Mouse (Mus musculus): Measurements from ENCODE around the gene Cox16. TPM values are rescaled to one million over a fixed set of nuclear protein-coding genes. Genes with fewer than 3 reads are reported as not detected.
A peak's percentile ranks its signal among the peaks of the same experiment; 100 is the strongest.
"Not testable (repeated sequence)": the region's sequence is repeated elsewhere in the genome, so short reads cannot be mapped to it uniquely, and the experiment has no call there.

Gene Cox16
- 110 TPM in 2 replicates for polyA plus RNA-seq (2015; fragmentation: Nextera tagmentation; extraction: Ambion mirVana)

DNA sequence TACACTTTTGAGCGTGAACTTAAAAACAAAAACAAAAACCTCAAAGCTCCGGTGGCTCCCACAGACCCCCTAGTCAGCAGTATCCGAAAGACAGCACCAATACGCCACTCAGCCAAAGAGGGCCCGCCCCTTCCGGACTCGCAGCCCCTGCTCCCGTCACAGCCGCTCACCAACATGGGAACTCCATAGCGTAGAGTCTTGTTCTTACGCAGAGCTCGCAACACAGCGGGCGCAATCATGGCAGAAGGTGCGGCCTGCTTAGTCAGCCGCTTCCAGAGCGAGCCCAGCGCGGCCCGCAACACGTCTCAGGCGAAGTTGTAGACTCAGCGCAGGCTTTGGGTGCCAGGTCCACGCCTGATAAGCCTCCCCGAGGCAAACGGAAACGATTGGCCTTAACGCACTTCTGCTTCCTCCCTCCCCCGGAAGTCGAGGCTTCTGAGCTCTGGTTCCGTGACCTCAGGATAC lies at the start of gene Cox16:
TSS of gene Cox16 (minus strand) at position 401 of the 465 bp plus-strand sequence.
- peak; percentile 99 for ATAC-seq
- WGBS: under 1% methylated on average over 31 of the region's 31 CpGs
- peaks cover 10% of the 10 kb centered on the region; the same call in 1 of the 2 replicates for H3K4me1 ChIP-seq (ENCODE audit: control insufficient read depth, insufficient read depth, low read length)
- H3K4me2 ChIP-seq (ENCODE audit: low read length): peak within 1 kb of the TSS; percentile 53
- no peaks in the 10 kb centered on the region for H3K9me3 ChIP-seq (replicated peaks; ENCODE audit: control insufficient read depth, low read length, poor library complexity, severe bottlenecking)
- H3K27ac ChIP-seq (ENCODE audit: low read length): peak within 1 kb of the TSS; percentile 96
- no peaks in the 10 kb centered on the region for H3K36me3 ChIP-seq (ENCODE audit: control insufficient read depth, insufficient read depth, low read length)
- peak within 1 kb of the TSS; percentile 75 for H3K9ac ChIP-seq (ENCODE audit: low read depth, low read length)
- no peaks in the 10 kb centered on the region for H3K27me3 ChIP-seq (ENCODE audit: control insufficient read depth, insufficient read depth, low read depth, low read length)
- H3K4me3 ChIP-seq (ENCODE audit: low read depth, low read length): peak within 1 kb of the TSS; percentile 78

DNA sequence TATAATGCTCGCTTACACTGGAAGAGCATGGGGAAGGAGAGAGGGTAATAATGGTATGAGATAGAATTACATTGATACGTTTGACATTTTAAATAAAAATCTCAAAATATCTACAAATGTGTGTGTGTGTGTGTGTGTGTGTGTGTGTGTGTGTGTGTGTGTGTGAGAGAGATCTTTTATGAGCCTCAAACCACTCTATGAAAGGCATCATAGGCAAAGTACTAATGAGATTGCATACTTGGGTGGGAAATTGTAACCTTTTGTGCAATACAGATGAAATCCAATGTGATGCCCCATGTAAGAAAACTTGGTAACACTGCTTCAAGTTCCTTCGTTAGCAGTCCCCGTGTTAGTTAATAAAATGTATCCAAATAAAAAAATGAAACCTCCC lies 48.1 kb upstream of the Cox16 start:
- Histone ChIP-seq H3K4me2 (ENCODE audit: low read length) (peak overlapping the region; percentile 80), H3K4me1 (ENCODE audit: control insufficient read depth, insufficient read depth, low read length) (peaks cover 20% of the 10 kb centered on the region), H3K27me3 (ENCODE audit: control insufficient read depth, insufficient read depth, low read depth, low read length) (no peaks in the 10 kb centered on the region), H3K9me3 (replicated peaks; ENCODE audit: control insufficient read depth, low read length, poor library complexity, severe bottlenecking) (no peaks in the 10 kb centered on the region), H3K9ac (ENCODE audit: low read depth, low read length) (peak overlapping the region; percentile 76), H3K27ac (ENCODE audit: low read length) (peak overlapping the region; percentile 81), H3K4me3 (ENCODE audit: low read depth, low read length) (peak overlapping the region; percentile 70), H3K36me3 (ENCODE audit: control insufficient read depth, insufficient read depth, low read length) (no peaks in the 10 kb centered on the region)
- 37% methylated on average over 4 of the region's 4 CpGs for WGBS
- ATAC-seq: peak; percentile 61

DNA sequence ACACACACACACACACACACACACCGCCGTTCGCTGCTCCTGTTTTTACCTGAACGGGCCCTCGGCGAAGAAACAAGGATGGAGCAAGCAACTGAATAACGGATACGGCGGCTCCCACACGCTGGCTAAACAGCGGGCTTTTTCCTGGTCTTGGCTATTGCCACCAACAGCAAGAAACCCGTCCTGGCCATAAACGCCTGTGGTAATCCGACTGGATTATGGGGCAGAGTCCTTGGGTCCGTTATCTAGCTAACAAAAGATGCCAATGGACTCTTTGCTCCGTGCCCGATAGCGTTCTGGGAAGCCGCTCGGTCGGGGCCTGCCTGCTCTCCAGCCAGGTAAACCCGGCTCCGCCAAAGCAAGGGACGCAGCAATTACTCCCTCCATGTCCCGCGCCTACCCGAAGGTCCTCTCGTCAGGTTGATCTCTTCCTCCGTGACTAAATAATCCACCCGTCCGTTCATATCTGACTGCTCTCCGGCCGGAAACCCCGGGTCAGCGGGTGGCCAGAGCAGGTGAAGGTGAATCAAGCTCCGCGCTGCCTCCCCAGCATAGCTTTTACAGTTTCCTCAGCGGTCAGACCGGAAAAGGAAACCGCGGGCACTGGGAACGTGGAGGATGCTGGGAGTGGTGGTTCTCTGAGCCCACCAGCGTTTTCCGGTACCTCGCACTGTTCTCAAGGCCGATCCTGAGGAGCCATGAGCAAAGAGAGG lies 47.5 kb upstream of the Cox16 start, which contains the start of the genes Gm20498 and Synj2bp:
TSS of gene Gm20498 (minus strand) at position 590 of the 713 bp plus-strand sequence.
TSS of gene Synj2bp (minus strand) at position 596 of the 713 bp plus-strand sequence.
- Histone ChIP-seq H3K9ac (ENCODE audit: low read depth, low read length) (peak within 1 kb of the TSS; percentile 76), H3K27me3 (ENCODE audit: control insufficient read depth, insufficient read depth, low read depth, low read length) (no peaks in the 10 kb centered on the region), H3K4me2 (ENCODE audit: low read length) (peak within 1 kb of the TSS; percentile 80), H3K4me1 (ENCODE audit: control insufficient read depth, insufficient read depth, low read length) (peaks cover 20% of the 10 kb centered on the region), H3K27ac (ENCODE audit: low read length) (peak within 1 kb of the TSS; percentile 81), H3K9me3 (replicated peaks; ENCODE audit: control insufficient read depth, low read length, poor library complexity, severe bottlenecking) (no peaks in the 10 kb centered on the region), H3K4me3 (ENCODE audit: low read depth, low read length) (peak within 1 kb of the TSS; percentile 70), H3K36me3 (ENCODE audit: control insufficient read depth, insufficient read depth, low read length) (no peaks in the 10 kb centered on the region)
- peak; percentile 98 for ATAC-seq
- WGBS: under 1% methylated on average over 46 of the region's 46 CpGs

DNA sequence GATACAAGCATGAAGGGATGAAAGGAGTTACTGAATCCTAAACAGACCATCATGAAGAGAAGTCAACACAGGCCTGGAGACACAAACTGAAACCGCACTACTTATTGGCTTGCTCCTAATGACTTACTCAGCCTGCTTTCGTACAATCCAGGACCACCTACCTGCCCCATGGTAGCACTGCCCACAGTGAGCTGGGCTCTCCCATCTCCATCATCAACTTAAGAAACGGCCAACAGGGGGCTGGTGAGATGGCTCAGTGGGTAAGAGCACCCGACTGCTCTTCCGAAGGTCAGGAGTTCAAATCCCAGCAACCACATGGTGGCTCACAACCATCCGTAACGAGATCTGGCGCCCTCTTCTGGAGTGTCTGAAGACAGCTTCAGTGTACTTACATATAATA lies 45.7 kb upstream of the Cox16 start:
- H3K27ac ChIP-seq (ENCODE audit: low read length); ATAC-seq; H3K9me3 ChIP-seq (replicated peaks; ENCODE audit: control insufficient read depth, low read length, poor library complexity, severe bottlenecking); H3K4me3 ChIP-seq (ENCODE audit: low read depth, low read length); H3K36me3 ChIP-seq (ENCODE audit: control insufficient read depth, insufficient read depth, low read length); H3K27me3 ChIP-seq (ENCODE audit: control insufficient read depth, insufficient read depth, low read depth, low read length); H3K9ac ChIP-seq (ENCODE audit: low read depth, low read length): not testable (repeated sequence)
- 88% methylated on average over 5 of the region's 8 CpGs for WGBS
- Histone ChIP-seq H3K4me2 (ENCODE audit: low read length) (peak overlapping the region; percentile 14; the same call in 1 of the 2 replicates), H3K4me1 (ENCODE audit: control insufficient read depth, insufficient read depth, low read length) (peaks cover 20% of the 10 kb centered on the region)

DNA sequence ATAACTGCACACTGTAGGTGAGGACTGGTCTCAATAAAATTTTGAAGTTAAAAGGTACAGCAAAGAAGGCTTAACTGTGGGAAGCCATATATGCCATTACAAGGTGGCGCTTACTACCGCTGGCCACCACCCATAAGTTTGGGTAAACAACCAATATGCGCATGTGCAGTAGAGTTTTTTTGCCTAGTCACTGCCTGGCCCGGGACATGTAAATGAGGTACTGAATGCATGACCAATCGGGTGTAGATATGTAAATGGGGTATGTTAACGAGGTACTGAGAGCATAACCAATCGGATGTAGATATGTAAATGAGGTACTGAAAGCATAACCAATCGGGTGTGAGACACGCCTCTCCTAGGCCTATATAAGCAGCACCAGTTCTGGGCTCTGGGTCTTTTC lies 12.0 kb upstream of the Cox16 start:
- H3K27me3 ChIP-seq (ENCODE audit: control insufficient read depth, insufficient read depth, low read depth, low read length); H3K9me3 ChIP-seq (replicated peaks; ENCODE audit: control insufficient read depth, low read length, poor library complexity, severe bottlenecking); ATAC-seq; H3K4me3 ChIP-seq (ENCODE audit: low read depth, low read length); H3K4me2 ChIP-seq (ENCODE audit: low read length); H3K9ac ChIP-seq (ENCODE audit: low read depth, low read length); H3K27ac ChIP-seq (ENCODE audit: low read length); H3K36me3 ChIP-seq (ENCODE audit: control insufficient read depth, insufficient read depth, low read length); H3K4me1 ChIP-seq (ENCODE audit: control insufficient read depth, insufficient read depth, low read length): not testable (repeated sequence)
- 91% methylated on average over 9 of the region's 9 CpGs for WGBS

DNA sequence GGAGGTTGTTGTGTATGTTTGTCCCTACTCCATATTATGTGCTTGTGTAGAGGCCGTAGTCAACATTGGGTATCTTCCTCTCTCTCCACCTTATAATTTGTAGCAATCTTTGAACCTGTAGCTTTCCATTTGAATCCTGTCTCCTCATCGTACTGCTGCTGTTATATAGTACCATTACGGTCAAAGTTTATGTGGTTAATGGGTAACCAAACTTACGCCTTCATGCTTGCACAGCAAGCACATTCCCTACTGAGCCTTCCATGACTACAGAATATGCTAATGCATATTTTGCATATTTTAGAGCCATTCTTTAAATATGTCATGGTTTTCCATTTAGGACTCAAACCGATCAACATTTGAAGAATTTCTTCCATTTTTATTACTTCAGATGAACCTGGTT lies 5.6 kb upstream of the Cox16 start:
- H3K9me3 ChIP-seq (replicated peaks; ENCODE audit: control insufficient read depth, low read length, poor library complexity, severe bottlenecking): no peaks in the 10 kb centered on the region
- WGBS: 97% methylated on average over 5 of the region's 5 CpGs
- no peak overlapping the region for H3K4me2 ChIP-seq (ENCODE audit: low read length)
- ATAC-seq: no peak
- no peak overlapping the region for H3K9ac ChIP-seq (ENCODE audit: low read depth, low read length)
- H3K36me3 ChIP-seq (ENCODE audit: control insufficient read depth, insufficient read depth, low read length): 0 out of 2 replicates have a peak, but pooled peaks cover 2% of the 10 kb centered on the region
- no peak overlapping the region for H3K27ac ChIP-seq (ENCODE audit: low read length)
- H3K27me3 ChIP-seq (ENCODE audit: control insufficient read depth, insufficient read depth, low read depth, low read length): no peaks in the 10 kb centered on the region
- H3K4me3 ChIP-seq (ENCODE audit: low read depth, low read length): no peak overlapping the region
- no peaks in the 10 kb centered on the region for H3K4me1 ChIP-seq (ENCODE audit: control insufficient read depth, insufficient read depth, low read length)

DNA sequence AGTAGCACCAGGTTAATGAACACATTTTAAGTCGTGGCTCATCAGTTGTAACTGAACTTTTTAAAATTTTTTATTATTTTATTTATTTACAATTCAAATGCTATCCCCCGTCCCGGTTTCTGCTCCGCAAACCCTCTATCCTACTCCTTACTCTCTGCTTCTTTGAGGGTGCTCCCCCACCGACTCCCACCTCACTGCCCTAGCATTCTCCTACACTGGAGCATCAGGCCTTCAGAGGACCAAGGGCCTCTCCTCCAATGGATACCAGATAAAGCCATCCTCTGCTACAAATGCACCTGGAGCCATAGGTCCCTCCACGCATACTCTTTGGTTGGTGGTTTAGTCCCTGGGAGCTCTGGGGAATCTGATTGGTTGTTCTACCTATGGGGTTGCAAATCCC lies 384 bp upstream of the Cox16 start:
- H3K9ac ChIP-seq (ENCODE audit: low read depth, low read length): peak overlapping the region; percentile 75; the same call in 1 of the 2 replicates
- no peaks in the 10 kb centered on the region for H3K36me3 ChIP-seq (ENCODE audit: control insufficient read depth, insufficient read depth, low read length)
- 43% methylated on average over 6 of the region's 6 CpGs for WGBS
- H3K4me2 ChIP-seq (ENCODE audit: low read length): peak overlapping the region; percentile 53
- no peaks in the 10 kb centered on the region for H3K9me3 ChIP-seq (replicated peaks; ENCODE audit: control insufficient read depth, low read length, poor library complexity, severe bottlenecking)
- peak; percentile 44; the same call in 1 of the 2 replicates for ATAC-seq
- H3K27ac ChIP-seq (ENCODE audit: low read length): peak overlapping the region; percentile 96
- no peaks in the 10 kb centered on the region for H3K27me3 ChIP-seq (ENCODE audit: control insufficient read depth, insufficient read depth, low read depth, low read length)
- H3K4me3 ChIP-seq (ENCODE audit: low read depth, low read length): peak overlapping the region; percentile 78
- peaks cover 10% of the 10 kb centered on the region; the same call in 1 of the 2 replicates for H3K4me1 ChIP-seq (ENCODE audit: control insufficient read depth, insufficient read depth, low read length)

DNA sequence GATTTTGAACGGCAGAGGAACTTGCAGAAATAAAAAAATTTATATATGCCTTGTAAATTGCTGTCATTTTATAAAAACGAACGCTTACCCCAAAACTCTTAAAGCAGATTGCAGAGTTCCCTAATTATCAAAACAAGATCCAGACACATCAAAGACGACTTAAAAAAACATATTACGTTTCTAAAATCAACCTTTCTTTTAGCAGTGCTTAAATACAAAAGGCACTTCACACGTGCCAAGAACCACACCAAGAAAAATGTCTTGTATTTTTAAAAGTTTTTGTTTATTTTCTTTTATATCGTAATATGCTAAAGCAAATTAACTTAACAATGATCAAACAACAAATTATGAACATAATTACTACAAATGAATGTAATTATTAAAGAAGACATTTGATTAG lies 715 bp downstream of the Cox16 start:
- no peaks in the 10 kb centered on the region for H3K9me3 ChIP-seq (replicated peaks; ENCODE audit: control insufficient read depth, low read length, poor library complexity, severe bottlenecking)
- peak overlapping the region; percentile 96 for H3K27ac ChIP-seq (ENCODE audit: low read length)
- ATAC-seq: no peak
- H3K27me3 ChIP-seq (ENCODE audit: control insufficient read depth, insufficient read depth, low read depth, low read length): no peaks in the 10 kb centered on the region
- H3K4me2 ChIP-seq (ENCODE audit: low read length): peak overlapping the region; percentile 53
- H3K4me3 ChIP-seq (ENCODE audit: low read depth, low read length): peak overlapping the region; percentile 78
- no peaks in the 10 kb centered on the region; the same call in 1 of the 2 replicates for H3K36me3 ChIP-seq (ENCODE audit: control insufficient read depth, insufficient read depth, low read length)
- H3K4me1 ChIP-seq (ENCODE audit: control insufficient read depth, insufficient read depth, low read length): peaks cover 10% of the 10 kb centered on the region; the same call in 1 of the 2 replicates
- WGBS: 2% methylated on average over 7 of the region's 7 CpGs
- H3K9ac ChIP-seq (ENCODE audit: low read depth, low read length): peak overlapping the region; percentile 75

DNA sequence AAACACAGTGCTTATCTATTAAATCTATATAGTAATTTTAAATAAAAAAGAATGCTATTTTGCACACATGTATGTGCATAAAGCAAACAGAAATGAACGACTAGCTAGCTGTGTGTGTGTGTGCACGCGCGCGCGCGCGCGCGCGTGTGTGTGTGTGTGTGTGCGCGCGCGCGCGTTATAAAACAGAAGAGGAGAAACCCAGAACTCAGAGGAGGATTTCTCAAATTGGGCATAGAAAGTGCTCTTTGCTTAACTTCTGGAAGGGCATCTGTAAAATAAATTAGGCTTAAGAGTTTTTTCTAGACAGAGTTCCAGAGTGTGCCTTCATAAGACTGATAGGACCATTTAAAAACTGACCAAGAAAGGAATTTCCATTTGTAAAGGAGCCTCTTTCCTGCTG lies 1.3 kb downstream of the Cox16 start:
- Histone ChIP-seq H3K4me3 (ENCODE audit: low read depth, low read length) (peak overlapping the region; percentile 78), H3K4me2 (ENCODE audit: low read length) (peak overlapping the region; percentile 53), H3K27me3 (ENCODE audit: control insufficient read depth, insufficient read depth, low read depth, low read length) (no peaks in the 10 kb centered on the region), H3K36me3 (ENCODE audit: control insufficient read depth, insufficient read depth, low read length) (no peaks in the 10 kb centered on the region; the same call in 1 of the 2 replicates), H3K27ac (ENCODE audit: low read length) (no peak overlapping the region), H3K9ac (ENCODE audit: low read depth, low read length) (0 out of 2 replicates have a peak overlapping the region, but pooled peaks have one; percentile 23), H3K4me1 (ENCODE audit: control insufficient read depth, insufficient read depth, low read length) (peaks cover 10% of the 10 kb centered on the region; the same call in 1 of the 2 replicates), H3K9me3 (replicated peaks; ENCODE audit: control insufficient read depth, low read length, poor library complexity, severe bottlenecking) (no peaks in the 10 kb centered on the region)
- no peak for ATAC-seq
- 29% methylated on average over 17 of the region's 17 CpGs for WGBS
